Mouse (Mus musculus): ENCODE results near the gene Klhl31.

Klhl31 gene

GRCm38 (mm10) chr9:77636450-77636951 lies at the start of gene Klhl31:
TSS of gene Klhl31 (plus strand) at chr9:77636500.
- peak; percentile 70 to 71 for DNase-seq (ENCODE audit: low spot score in 2 of 2)

GRCm38 (mm10) chr9:77586806-77587591 lies 49.3 kb upstream of the Klhl31 start:
- no peak for DNase-seq (ENCODE audit: low spot score in 2 of 2)

GRCm38 (mm10) chr9:77587616-77588015 lies 48.7 kb upstream of the Klhl31 start:
- DNase-seq (ENCODE audit: low spot score in 2 of 2) = no peak

- no peak for DNase-seq (ENCODE audit: low spot score in 2 of 2)
These were observed 46.8 kb upstream of the Klhl31 start for GRCm38 (mm10) chr9:77589496-77589895.

- DNase-seq (ENCODE audit: low spot score in 2 of 2) = no peak
These were observed 43.9 kb upstream of the Klhl31 start for GRCm38 (mm10) chr9:77592423-77592822.

GRCm38 (mm10) chr9:77595006-77595626 lies 41.2 kb upstream of the Klhl31 start:
- DNase-seq (ENCODE audit: low spot score in 2 of 2) = no peak

- peak; percentile 27 to 77 for DNase-seq (ENCODE audit: low spot score in 2 of 2)
These were observed 39.9 kb upstream of the Klhl31 start for GRCm38 (mm10) chr9:77596355-77596754.

- no peak for DNase-seq (ENCODE audit: low spot score in 2 of 2)
These were observed 37.7 kb upstream of the Klhl31 start for GRCm38 (mm10) chr9:77598560-77598959.

GRCm38 (mm10) chr9:77602302-77603266 lies 33.7 kb upstream of the Klhl31 start:
- no peak for DNase-seq (ENCODE audit: low spot score in 2 of 2)

GRCm38 (mm10) chr9:77603965-77604509 lies 32.3 kb upstream of the Klhl31 start:
- no peak for DNase-seq (ENCODE audit: low spot score in 2 of 2)

GRCm38 (mm10) chr9:77607295-77607694 lies 29.0 kb upstream of the Klhl31 start:
- DNase-seq (ENCODE audit: low spot score in 2 of 2) = no peak

- no peak for DNase-seq (ENCODE audit: low spot score in 2 of 2)
These were observed 28.5 kb upstream of the Klhl31 start for GRCm38 (mm10) chr9:77607840-77608239.

GRCm38 (mm10) chr9:77610811-77611210 lies 25.5 kb upstream of the Klhl31 start:
- no peak for DNase-seq (ENCODE audit: low spot score in 2 of 2)

GRCm38 (mm10) chr9:77612349-77612748 lies 24.0 kb upstream of the Klhl31 start:
- DNase-seq (ENCODE audit: low spot score in 2 of 2) = no peak

- DNase-seq (ENCODE audit: low spot score in 2 of 2) = no peak
These were observed 20.4 kb upstream of the Klhl31 start for GRCm38 (mm10) chr9:77615868-77616267.

GRCm38 (mm10) chr9:77616796-77617195 lies 19.5 kb upstream of the Klhl31 start:
- no peak for DNase-seq (ENCODE audit: low spot score in 2 of 2)

- no peak for DNase-seq (ENCODE audit: low spot score in 2 of 2)
These were observed 18.5 kb upstream of the Klhl31 start for GRCm38 (mm10) chr9:77617751-77618150.

GRCm38 (mm10) chr9:77618392-77618791 lies 17.9 kb upstream of the Klhl31 start:
- DNase-seq (ENCODE audit: low spot score in 2 of 2) = no peak

- no peak for DNase-seq (ENCODE audit: low spot score in 2 of 2)
These were observed 16.2 kb upstream of the Klhl31 start for GRCm38 (mm10) chr9:77620077-77620476.

GRCm38 (mm10) chr9:77620482-77620881 lies 15.8 kb upstream of the Klhl31 start:
- peak; percentile 49 to 58 for DNase-seq (ENCODE audit: low spot score in 2 of 2)

GRCm38 (mm10) chr9:77622874-77623273 lies 13.4 kb upstream of the Klhl31 start:
- DNase-seq (ENCODE audit: low spot score in 2 of 2) = peak; percentile 20 to 24
